Mouse (Mus musculus) adrenal gland, adult 2 months (tissue): ENCODE measurements around the gene Pard3. TPM values are rescaled to one million over a fixed set of nuclear protein-coding genes. Genes with fewer than 3 reads are reported as not detected.

Source experiments
- DNase-seq: peaks from one replicate; pipeline ENCODE4 v3.0.0; 2021
- polyA plus RNA-seq: library from polyadenylated mRNA; depleted of rRNA; stranded (reverse); fragments of >200 nt; gene quantifications from 2 replicates; pipeline ENCODE4 v1.2.3, GENCODE M21; 2012
- total RNA-seq, 2 experiments: library from RNA; stranded (reverse); gene quantifications; 2 replicates each; pipeline ENCODE4 v1.2.3; 2021

Gene Pard3
- total and polyA plus RNA-seq, 3 experiments = 31.4 to 56.9 (median 45.4) TPM

DNA sequence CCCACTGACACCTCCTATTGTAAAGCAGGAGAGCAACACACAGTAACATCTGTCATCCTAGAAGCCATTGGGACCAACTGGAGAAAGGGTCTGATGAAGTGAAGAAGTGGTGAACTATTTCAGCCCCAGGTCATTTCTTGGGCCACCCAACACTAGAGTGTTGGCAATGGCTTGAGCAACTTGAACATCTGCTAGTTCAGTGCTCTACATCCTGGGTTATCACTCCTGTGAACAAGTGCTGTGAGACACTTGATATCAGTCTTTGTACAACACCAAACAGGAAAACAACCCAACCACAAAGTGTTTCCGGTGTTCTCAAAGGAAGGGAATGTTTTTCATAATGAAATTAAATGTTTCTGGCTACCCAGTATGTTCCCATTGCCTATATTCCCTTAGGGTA, 438.1 kb downstream of the Pard3 start:
- DNase-seq = no peak

DNA sequence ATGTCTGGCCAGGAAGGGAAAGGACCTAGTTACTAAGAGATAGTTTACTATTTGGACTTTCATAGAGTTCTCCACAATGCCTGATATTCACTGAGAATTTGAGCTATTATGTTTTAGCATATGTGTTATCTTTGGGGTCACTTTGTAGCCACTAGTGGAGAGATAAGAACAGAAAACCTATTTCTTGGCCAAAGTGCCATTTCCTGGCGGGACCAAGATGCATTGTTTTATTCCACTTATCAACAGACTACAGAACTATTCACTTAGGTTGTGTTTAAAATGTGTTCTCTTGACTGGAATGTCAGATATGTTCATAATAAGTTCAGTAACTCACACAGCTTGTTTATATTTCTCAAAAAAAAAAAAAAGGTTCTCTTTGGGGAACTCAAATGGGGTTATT, 441.6 kb downstream of the Pard3 start:
- DNase-seq = no peak

DNA sequence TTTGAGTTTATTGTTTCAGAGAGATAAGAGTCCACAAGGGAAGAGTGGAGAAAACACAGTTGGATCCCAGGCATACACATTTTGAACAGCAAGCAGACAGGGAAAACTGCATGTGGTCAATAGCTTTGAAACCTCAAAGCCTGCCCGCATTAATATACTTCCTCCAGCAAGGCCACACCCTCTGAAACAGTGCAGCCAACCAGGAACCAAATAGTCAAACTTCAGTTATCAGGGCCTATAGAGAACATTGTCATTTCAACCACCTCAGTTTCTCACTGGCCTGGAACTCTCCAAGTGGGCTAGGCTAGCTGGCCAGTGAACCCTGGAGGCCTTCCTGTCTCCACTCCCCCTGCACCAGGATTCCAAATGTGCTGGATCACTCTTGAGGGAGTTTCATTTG, 442.6 kb downstream of the Pard3 start:
- DNase-seq = no peak

DNA sequence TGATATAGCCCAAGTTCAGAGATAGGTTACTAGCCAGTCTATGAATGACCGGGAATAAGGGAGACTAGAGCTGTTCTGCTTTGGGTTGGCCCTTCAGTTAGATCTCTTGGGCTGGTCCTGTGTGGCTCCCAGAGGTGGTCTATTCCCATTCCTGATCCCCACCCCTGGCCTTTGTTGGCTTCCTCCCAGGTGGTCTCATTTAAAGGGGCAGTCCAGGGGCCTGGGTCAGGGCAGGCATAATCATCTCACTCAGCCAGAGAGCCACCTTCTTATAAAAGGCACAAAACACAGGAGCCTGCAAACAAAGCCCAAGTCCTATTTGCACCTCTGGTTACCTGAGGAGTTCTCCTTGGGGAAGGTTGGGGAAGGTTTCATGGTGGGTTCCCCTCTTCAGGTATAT, 447.6 kb downstream of the Pard3 start:
- no peak for DNase-seq

DNA sequence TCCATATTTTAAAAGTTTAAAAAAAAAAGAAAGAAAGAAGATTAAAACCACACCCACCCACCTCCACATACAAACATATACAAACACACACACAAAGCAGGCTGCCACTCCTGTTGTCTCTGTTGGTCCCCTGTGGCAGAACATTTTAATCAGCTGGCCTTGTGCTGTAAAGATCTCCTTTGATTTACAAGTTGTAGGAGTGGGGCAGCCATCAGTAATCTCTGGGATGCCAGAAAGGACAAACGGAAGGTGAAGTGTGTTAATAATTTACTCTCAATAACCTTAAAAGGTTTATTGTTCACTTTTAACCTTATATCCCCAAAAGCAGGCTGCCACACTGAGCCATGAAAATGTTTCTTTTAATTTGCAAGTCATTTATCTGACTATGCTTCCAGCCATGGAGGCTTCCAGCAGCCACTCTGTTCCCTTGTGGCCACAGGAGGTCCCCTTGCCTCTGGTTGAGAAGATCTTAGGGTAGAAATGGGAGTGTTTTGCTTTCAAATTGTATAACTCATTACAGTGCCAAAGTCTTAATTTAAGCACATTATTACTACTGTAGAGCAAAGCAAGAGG, 448.4 kb downstream of the Pard3 start:
- DNase-seq = no peak

DNA sequence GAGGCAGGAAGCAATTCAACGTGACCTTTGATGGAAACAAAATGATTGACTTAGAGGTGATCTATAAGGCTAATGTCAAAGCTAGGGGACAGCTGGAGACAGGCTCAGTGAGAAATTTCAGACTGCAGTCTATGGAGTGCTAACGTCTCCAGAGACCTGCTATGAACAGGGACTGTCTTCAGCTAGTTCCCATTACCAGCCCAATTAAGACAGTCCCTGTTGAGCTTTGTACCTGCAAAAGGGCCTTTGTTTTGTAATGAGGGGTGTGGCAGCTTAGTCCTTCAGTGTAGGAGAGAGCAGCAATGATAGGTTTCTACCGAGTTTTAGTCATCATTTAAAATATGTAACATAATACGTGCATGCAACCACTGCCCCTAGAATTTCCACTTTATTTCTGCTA, 448.9 kb downstream of the Pard3 start:
- DNase-seq = no peak

DNA sequence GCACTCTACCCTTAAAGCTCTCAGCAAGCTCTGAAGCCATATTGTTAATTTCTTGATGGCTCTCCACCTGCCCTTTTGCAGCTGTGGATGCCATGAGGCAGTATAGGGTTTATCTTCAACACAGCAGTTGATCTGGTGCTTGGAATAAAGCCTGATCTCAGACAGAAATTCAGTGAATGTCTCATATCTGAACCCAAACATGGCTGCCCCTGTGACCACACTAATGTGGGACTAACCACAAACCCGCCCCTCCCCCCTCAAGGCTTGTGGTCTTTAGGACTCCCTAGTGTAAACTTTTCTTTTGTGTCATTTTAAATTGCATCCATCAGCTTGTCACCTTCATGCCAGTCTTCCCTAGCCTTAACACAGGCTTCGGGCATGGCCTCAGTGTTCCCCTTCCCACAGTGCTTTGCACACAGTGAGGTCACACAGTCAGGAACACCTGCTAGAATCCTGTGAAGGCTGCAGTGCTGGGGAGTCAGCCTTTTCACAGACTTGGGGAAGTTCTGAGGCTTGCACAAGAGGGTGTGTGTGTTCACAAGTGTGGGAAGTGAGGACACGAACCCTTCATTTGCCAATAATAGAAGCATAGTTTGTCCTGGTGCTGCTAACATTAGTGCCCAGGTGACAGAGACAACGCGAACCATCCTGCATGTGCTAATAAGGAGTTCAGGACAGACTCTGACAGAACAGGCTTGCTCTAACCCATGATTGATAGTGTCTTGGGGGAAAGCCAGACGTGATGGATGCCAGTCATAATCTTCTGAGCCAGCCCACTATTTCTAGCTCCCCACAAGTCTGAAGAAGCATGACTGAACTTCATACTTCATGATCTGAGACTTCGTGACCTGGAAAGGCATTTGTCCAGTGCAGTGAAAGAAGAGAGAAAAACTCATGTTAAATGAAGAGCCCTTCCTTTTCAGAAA, 451.4 kb downstream of the Pard3 start:
- DNase-seq = no peak

DNA sequence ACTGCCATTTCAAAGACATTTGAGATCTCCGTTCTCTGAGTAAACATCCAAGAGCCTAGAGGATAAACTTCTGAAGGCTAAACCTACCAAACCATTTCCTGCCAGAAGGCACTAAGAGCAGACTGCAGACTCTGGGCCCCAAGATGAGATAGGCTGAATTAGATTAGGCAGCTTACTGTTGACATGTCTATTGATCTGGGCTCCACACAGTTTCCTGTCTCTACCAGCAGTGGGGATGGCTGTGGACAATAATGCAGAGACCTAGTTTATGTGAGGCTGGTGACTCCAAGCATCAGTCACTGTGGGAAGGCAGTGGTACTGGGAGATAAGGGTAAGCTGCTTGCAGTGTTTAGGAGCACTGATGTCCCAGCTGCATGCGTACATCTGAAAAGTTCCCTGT, 452.4 kb downstream of the Pard3 start:
- DNase-seq = no peak

DNA sequence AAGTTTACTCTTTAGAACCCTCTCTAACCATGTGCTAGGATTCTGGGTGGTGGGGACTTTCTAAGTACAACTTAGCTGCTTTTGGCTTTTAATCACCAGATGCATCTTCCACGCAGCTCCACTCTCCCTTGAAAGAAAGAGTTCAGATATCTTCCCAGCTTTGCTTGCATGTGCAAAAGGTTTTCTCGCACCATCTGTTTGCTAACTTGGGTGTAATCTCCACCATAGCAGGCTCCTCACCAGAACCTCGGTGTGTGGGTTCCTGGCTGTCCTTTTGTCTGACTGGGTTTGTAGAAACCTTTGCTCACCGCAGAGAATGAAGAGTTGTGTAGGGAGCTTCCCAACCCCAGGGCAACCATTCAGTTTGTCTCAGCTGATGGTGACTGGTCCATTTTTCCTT, 462.0 kb downstream of the Pard3 start:
- no peak for DNase-seq

DNA sequence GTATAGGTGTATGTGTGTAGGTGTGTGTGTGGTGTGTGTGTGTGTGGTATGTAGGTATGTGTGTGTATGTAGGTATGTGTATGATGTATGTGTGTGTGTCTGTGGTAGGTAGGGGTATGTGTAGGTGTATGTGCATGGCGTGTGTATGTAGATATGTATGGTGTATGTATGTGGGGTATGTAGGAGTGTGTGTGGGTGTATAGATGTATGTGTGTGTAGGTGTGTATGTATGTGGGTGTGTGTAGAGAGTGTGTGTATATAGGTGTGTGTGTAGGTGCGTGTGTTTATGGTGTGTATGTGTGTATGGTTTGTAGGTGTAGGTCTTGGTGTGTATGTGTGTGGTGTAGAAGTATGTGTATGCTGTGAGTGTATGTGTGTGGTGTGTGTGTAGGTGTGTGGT, 464.6 kb downstream of the Pard3 start:
- DNase-seq = no peak

DNA sequence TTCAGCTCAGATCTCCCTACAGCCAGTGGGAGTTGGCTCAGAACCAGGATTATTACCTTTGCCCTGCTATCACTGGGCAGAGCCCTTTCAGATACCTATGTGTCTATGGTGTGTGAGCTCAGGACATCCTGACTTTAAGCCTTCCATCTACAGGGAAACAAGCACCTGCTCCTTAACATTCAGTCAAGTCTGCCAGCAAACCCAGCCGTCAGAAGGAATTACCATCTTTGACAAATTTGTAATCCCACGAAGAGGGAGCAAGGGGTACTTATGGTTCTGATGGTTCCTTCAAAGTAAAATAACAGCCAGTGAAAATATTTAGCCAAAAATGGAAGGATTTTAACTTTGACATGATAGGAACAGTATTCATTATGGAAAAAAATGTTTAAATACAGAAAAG, 466.1 kb downstream of the Pard3 start:
- DNase-seq = no peak

DNA sequence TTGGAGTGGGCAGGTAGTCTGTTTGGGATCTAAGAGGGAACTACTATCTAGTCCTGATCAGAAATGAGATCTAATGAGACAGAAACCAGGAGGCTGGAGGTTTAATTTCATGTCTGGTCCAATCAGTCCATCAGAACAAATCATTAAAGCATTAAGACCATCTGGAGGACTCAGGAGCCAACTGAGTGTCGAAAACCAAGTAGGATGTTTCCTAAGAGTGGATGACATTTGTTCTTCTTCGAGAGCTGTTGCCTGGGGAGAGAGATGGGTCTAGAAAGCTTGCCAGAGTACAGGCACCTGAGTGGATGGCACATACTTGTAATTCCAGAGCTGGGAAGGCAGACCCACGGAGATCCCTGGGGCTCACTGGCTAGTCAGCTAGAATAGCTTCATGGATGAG, 468.2 kb downstream of the Pard3 start:
- no peak for DNase-seq

DNA sequence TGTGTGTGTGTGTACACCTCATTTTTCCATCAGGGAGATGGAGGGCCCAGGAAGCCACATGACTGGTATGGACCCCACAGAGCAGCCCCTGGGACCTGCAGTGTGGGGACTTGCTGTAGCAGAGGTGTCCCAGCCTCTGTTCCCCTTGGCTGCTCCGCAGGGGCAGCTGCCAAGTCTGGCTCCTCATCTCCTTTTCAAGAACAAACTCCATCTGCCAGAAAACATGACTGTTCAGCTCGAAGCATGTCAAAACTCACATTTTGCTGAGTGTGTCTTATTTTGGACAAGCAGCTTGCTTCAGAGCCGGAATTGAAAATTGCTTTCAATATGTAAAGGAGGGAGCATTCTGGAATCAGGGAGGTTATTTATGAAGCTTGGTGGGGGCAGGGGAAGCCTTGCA, 471.1 kb downstream of the Pard3 start:
- no peak for DNase-seq

DNA sequence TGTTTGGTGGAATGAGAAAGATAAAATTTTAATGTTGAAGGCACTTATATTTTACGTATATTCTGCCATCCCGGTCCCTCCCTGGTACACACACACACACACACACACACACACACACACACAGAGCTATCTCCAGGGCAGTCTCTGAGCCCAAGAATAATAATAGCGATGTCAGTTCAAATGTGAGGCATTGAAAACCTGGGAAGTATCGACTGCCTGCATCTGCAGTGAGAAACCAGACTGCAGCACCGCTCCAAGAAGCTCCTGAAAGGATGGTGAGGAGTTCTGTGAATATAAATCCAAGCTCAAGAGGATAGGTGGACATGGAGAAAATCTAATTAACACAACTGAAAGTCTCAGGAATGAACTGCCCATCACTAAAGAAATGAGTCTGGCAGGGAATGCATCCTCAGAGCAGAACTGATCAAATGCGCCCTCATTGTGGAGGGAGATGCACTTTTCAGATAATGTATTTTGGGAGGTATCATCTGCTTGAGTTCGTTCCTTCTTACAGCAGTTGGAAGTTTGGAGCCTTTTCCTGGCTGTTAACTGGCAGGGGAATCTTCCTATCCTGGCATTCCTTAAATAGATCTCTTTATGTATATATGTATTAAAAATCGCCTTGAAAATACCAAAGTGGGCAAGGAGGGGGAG, 471.6 kb downstream of the Pard3 start:
- DNase-seq = no peak

DNA sequence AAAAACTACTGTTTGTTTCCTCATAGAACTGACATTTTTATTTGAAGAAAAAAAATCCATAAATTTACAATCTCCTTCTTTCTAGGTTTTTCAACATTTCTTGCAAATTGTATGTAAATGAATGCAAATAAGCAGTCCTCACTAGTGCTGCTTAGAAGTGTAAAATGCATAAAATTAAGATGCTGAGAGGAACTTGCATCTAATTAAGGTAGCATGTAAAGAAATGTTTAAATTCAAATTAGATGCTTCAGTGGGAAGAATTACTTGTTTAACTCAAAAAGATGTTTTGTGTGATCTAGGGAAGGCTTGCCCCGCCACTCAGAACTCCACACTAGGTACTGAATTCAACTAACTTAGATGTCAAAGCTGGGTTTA, 472.1 kb downstream of the Pard3 start:
- no peak for DNase-seq

DNA sequence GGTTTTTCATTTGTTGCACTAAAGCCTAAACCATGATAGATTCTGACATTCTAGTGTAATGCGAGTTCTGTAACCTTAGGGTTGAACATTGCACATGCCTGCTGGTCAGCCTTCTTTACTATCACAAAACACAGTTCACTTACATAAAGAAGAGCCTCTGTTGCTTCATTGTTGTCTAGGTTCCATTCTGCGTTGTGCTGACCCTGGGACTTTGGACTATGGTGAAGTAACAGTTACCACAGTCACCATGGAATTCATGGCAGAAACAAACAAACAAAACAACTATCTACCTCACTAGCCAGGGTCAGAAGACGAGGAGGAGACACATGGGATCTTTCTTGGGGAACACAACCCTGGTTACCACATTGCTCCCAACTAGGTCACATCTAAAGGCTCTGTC, 476.1 kb downstream of the Pard3 start:
- no peak for DNase-seq

DNA sequence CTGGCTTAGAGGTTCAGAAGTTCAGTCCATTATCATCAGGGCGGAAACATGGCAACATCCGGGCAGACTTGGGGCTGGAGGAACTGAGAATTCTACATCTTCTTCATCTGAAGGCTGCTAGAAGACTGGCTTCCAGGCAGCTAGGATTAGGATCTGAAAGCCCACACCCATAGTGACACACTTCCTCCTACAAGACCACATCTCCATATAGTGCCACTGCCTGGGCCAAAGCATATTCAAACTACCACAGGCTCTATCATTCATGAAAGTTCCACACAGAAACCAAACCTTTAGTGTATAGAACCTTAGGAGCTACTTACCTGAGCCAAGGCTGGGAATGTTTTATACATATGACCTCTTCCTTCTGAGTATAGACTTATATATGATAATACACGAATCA, 476.6 kb downstream of the Pard3 start:
- no peak for DNase-seq

DNA sequence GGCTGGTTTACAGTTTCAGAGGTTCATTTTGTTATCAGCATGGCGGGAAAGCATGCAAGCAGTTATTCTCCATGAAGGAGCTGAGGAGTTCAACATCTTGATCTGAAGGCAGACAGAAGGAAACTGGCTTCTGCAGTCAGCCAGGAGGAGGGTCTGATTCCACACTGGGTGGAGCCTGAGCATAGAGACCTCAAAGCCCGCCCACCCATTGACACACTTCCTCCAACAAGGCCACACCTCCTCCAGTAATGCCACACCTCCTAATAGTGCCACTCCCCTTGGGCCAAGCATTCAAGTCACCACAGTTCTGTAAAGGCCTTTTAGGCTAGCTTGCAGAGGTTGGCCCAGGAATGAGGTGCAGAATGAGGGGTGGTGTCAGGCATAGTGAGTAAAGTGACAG, 478.5 kb downstream of the Pard3 start:
- no peak for DNase-seq

DNA sequence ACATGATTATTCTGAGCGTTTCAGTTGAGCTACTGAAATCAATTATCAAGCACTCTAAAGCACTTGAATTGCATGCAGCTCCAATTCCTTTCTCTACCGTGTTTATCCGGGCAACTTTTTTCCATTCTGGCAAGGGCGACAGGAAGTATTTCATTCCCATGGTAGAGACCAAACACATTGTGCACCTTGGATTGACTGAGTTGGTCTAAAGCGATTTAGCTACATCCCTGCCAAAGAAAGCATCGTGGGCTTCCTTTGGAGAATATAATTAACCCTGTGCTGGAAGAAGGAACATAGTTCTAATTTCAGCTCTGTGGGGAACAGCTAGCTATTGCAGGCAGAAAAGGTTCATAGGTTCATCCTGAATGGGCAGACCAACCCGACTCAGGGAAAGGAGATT, 480.0 kb downstream of the Pard3 start:
- DNase-seq = no peak

DNA sequence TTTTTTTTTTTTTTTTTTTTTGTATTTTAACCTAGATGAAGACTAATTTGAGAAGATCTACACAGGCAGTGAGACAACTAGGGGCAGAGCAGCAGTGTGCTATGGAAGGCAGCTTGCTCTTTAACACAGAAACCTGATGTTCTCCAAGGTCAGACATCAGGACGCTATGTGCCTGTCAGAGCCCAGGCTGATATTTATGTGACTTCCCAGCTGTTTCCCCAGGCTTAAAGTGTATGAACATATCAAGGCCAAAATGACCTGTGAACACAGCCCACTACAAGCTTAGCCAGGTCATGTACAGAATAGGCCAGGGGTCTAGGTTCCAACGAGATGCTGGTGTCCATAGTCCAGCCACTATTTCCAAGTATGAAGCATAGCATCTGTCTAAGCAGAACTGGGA, 482.5 kb downstream of the Pard3 start:
- no peak for DNase-seq

DNA sequence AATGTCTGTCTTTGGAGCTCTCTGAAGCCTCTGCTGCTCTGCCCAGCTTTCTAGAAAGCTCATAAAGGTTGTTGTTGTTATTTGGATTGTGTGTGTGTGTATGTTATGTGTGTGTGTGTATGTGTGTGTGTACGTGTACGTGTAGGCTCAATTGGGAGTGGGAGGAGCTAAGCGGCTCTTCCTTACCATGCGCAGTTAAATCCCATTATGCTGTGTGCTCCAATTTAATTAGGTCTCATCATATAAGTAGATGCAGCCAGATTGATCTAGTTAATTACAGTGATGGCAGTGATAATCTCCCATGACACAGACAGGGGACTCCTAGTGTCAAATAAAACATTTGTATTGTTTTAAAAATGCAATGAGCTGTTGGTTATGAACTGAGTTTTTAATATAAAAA, 487.2 kb downstream of the Pard3 start:
- no peak for DNase-seq

DNA sequence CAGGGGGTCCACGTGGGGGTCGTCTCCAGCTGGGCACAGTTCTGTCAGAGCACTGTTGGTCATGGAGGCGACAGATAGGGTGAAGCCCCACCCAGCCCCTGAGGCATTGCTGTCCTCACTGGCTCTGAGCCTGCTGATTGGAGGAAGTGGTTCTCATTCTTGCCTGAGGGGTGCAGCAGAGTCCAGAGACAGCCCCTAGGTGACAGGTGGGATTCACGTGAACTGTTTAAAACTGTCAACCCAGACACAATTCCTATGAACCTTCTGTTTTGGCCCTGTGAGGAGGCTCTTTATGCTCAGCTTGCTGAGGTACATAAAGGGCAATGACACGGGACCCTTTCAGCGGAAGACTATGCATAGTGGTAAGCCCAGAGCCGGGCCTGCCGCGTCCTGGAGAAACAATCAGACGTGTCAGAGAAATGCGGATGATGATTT, 488.5 kb downstream of the Pard3 start:
- DNase-seq = no peak

DNA sequence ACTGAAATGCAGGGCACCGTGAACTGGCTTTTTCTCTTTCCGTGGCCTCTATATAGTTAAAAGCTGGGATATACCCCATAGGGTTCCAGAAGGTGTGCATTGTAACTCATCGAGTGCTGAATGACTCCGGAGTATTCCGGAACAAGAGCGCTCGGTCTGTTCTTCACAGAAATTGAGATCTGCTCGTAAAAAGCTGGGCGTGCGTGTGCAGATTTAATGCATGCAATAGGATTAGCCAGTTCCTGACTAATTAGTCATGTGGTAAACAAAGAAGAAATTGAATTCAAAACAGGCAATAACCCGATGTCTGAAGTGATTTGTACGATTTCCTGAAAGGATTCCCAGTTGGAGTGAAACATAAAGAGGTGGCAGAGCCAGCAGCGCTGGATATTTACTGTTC, 489.1 kb downstream of the Pard3 start:
- no peak for DNase-seq

DNA sequence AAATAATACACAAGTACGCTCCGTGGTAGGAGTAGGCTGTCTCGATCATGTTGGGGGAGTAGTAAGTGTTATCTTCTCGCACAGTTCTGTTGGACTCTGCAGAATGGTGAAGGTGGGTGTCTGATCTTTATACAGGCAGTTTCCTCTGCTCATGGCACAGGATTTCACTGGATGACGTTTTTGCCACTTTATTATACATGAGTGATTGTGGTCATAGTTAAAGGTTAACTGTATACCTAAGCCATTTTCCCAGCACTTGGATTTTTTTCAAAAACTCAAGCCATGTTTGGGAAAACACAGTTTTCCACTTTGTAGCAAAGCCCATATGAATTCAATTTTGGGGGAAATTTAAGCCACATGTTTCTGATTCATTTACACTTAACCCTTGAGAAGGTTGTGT, 489.9 kb downstream of the Pard3 start:
- no peak for DNase-seq
